Mouse (Mus musculus): ENCODE data around the gene Smad5.

The Smad5 gene

GRCm38 (mm10) chr13:56701924-56702323, 886 bp upstream of the Smad5 start:
- DNase-seq (ENCODE audit: low read depth, low spot score): no peak

- peak; percentile 79 for DNase-seq (ENCODE audit: low read depth, low spot score)
These were observed 536 bp downstream of the Smad5 start for GRCm38 (mm10) chr13:56703222-56703870.

- peak; percentile 55 for DNase-seq (ENCODE audit: low read depth, low spot score)
These were observed 1.1 kb downstream of the Smad5 start for GRCm38 (mm10) chr13:56703871-56704321.

- DNase-seq (ENCODE audit: low read depth, low spot score): no peak
These were observed 1.8 kb downstream of the Smad5 start for GRCm38 (mm10) chr13:56704596-56704995.

- DNase-seq (ENCODE audit: low read depth, low spot score): no peak
These were observed 4.3 kb downstream of the Smad5 start for GRCm38 (mm10) chr13:56707111-56707510.

- no peak for DNase-seq (ENCODE audit: low read depth, low spot score)
These were observed 4.8 kb downstream of the Smad5 start for GRCm38 (mm10) chr13:56707606-56708005.

- no peak for DNase-seq (ENCODE audit: low read depth, low spot score)
These were observed 7.8 kb downstream of the Smad5 start for GRCm38 (mm10) chr13:56710620-56711019.

GRCm38 (mm10) chr13:56712221-56712620, 9.4 kb downstream of the Smad5 start:
- no peak for DNase-seq (ENCODE audit: low read depth, low spot score)

GRCm38 (mm10) chr13:56726551-56726950, 23.7 kb downstream of the Smad5 start:
- no peak for DNase-seq (ENCODE audit: low read depth, low spot score)

- no peak for DNase-seq (ENCODE audit: low read depth, low spot score)
These were observed 26.2 kb downstream of the Smad5 start for GRCm38 (mm10) chr13:56729046-56729445.

- no peak for DNase-seq (ENCODE audit: low read depth, low spot score)
These were observed 31.8 kb downstream of the Smad5 start for GRCm38 (mm10) chr13:56734617-56735016.

- DNase-seq (ENCODE audit: low read depth, low spot score): no peak
These were observed 32.5 kb downstream of the Smad5 start for GRCm38 (mm10) chr13:56735212-56735875.

- no peak for DNase-seq (ENCODE audit: low read depth, low spot score)
These were observed 36.7 kb downstream of the Smad5 start for GRCm38 (mm10) chr13:56739556-56739955.

- DNase-seq (ENCODE audit: low read depth, low spot score): no peak
These were observed 37.7 kb downstream of the Smad5 start for GRCm38 (mm10) chr13:56740496-56740895.

GRCm38 (mm10) chr13:56741691-56742090, 38.9 kb downstream of the Smad5 start:
- no peak for DNase-seq (ENCODE audit: low read depth, low spot score)

GRCm38 (mm10) chr13:56742325-56742901, 39.6 kb downstream of the Smad5 start:
- DNase-seq (ENCODE audit: low read depth, low spot score): no peak

- no peak for DNase-seq (ENCODE audit: low read depth, low spot score)
These were observed 44.1 kb downstream of the Smad5 start for GRCm38 (mm10) chr13:56746739-56747532.

GRCm38 (mm10) chr13:56747554-56747953, 44.7 kb downstream of the Smad5 start:
- DNase-seq (ENCODE audit: low read depth, low spot score): no peak

GRCm38 (mm10) chr13:56749377-56749776, 46.6 kb downstream of the Smad5 start:
- no peak for DNase-seq (ENCODE audit: low read depth, low spot score)

GRCm38 (mm10) chr13:56751774-56752173, 49.0 kb downstream of the Smad5 start:
- DNase-seq (ENCODE audit: low read depth, low spot score): no peak

- DNase-seq (ENCODE audit: low read depth, low spot score): peak; percentile 55
These were observed 49.8 kb downstream of the Smad5 start for GRCm38 (mm10) chr13:56752474-56753191.
